Mouse (Mus musculus): Measurements from ENCODE around the gene Cdkal1.

- TF ChIP-seq POLR2A (IDR thresholded peaks at IDR 0.05; ENCODE audit: low read depth, low read length) (no peak), CTCF (IDR thresholded peaks at IDR 0.05; ENCODE audit: extremely low read depth, insufficient read length, insufficient replicate concordance, low read depth, low read length) (no peak)
Observed at GRCm38 (mm10) chr13:29590685-29591084, 264.8 kb downstream of the Cdkal1 start.

Measured in small intestine, adult 2 months (tissue).